Mouse (Mus musculus) CH12.LX (cell line): Measurements from ENCODE around the gene Trim66.

Experiments
- CHD2 ChIP-seq: IDR thresholded peaks from 2 replicates; pipeline ENCODE4 v1.6.1; 2011; ENCODE audit warnings: low read length, improper control_type of control experiment
- POLR2A ChIP-seq: IDR thresholded peaks from 2 replicates; pipeline ENCODE4 v1.6.1; 2011; ENCODE audit warnings: low read depth, mild to moderate bottlenecking, improper control_type of control experiment, low read length

GRCm38 (mm10) chr7:109542364-109542628, 34.4 kb upstream of the Trim66 start:
- TF ChIP-seq CHD2 (no peak), POLR2A (no peak)
